Mouse (Mus musculus) thymus, adult 2 months (tissue): ENCODE data around the gene Cdk12.

Experiments
- CTCF ChIP-seq: fragments of 200-500 bp; IDR thresholded peaks from 2 replicates; pipeline ENCODE4 v1.5.1; 2012; ENCODE audit warnings: mild to moderate bottlenecking, control low read depth, low read length, moderate library complexity, borderline replicate concordance; ENCODE audit not compliant: control insufficient read depth, poor library complexity, insufficient read depth; ENCODE audit errors: extremely low read depth
- POLR2A ChIP-seq: fragments of 200-500 bp; IDR thresholded peaks from 2 replicates; pipeline ENCODE4 v1.6.1; 2012; ENCODE audit warnings: mild to moderate bottlenecking, low read length, control low read depth, moderate library complexity; ENCODE audit not compliant: control insufficient read depth, poor library complexity, insufficient read depth; ENCODE audit errors: extremely low read depth

GRCm38 (mm10) chr11:98244415-98244814 lies 41.6 kb downstream of the Cdk12 start:
- TF ChIP-seq CTCF (no peak), POLR2A (no peak)
